Mouse (Mus musculus) heart, postnatal 36 days (tissue): ENCODE data around the gene Syce2. TPM values are rescaled to one million over a fixed set of nuclear protein-coding genes. Genes with fewer than 3 reads are reported as not detected.
A peak's percentile ranks its signal among the peaks of the same experiment; 100 is the strongest.

Experiments
- DNase-seq, 2 experiments: peaks; one replicate each; pipeline ENCODE4 v3.0.0; 2021 to 2022
- intact Hi-C: fragments of 180-260 bp; cut with DNase I; formaldehyde crosslinking; loops from one replicate; pipeline ENCODE4 v1.15.1; 2025
- microRNA-seq, 2 experiments: library from miRNA; unstranded; fragments of <30 nt; microRNA quantifications; one replicate each; pipeline ENCODE4 v1.2.0; 2021; ENCODE audit warnings: borderline number of aligned reads in 2 of 2
- total RNA-seq, 2 experiments: library from RNA; stranded (reverse); gene quantifications; 2 replicates each; pipeline ENCODE4 v1.2.3; 2021

The Syce2 gene
- total RNA-seq, 2 experiments from 2014 or later: 3.8 to 4.1 TPM

- intact Hi-C loops: no loop called here
- no peak for DNase-seq
Measured at GRCm38 (mm10) chr8:84917781-84918180, 45.9 kb downstream of the Syce2 start.

GRCm38 (mm10) chr8:84918646-84919045 is 46.7 kb downstream of the Syce2 start:
- intact Hi-C loops: no loop called here
- DNase-seq: no peak

- intact Hi-C loops: no loop called here
- no peak for DNase-seq
Measured at GRCm38 (mm10) chr8:84921596-84921995, 49.7 kb downstream of the Syce2 start.

- intact Hi-C loops: loop anchor here (5.0 kb wide), 1 partner anchor 37 kb away; no protein-coding TSS in a partner anchor
- no peak for DNase-seq
Measured at GRCm38 (mm10) chr8:84925557-84925956, 53.6 kb downstream of the Syce2 start.

- intact Hi-C loops: loop anchor here (5.0 kb wide), 1 partner anchor 35 kb away; no protein-coding TSS in a partner anchor
- DNase-seq: no peak
Measured at GRCm38 (mm10) chr8:84927513-84927912, 55.6 kb downstream of the Syce2 start.

- intact Hi-C loops: loop anchor here (1.0 to 5.0 kb wide), 2 partner anchors 34 to 67 kb away; no protein-coding TSS in a partner anchor
- DNase-seq: peak; percentile 65 to 75
Measured at GRCm38 (mm10) chr8:84928456-84929306, 56.8 kb downstream of the Syce2 start.

GRCm38 (mm10) chr8:84930582-84930981 is 58.7 kb downstream of the Syce2 start:
- intact Hi-C loops: no loop called here
- DNase-seq: no peak

- DNase-seq: no peak
- intact Hi-C loops: no loop called here
Measured at GRCm38 (mm10) chr8:84933767-84934559, 62.1 kb downstream of the Syce2 start.

- intact Hi-C loops: no loop called here
- DNase-seq: no peak
Measured at GRCm38 (mm10) chr8:84934860-84935259, 62.9 kb downstream of the Syce2 start.

- DNase-seq: no peak
- intact Hi-C loops: no loop called here
Measured at GRCm38 (mm10) chr8:84935489-84935888, 63.6 kb downstream of the Syce2 start.

- no peak for DNase-seq
- intact Hi-C loops: no loop called here
Measured at GRCm38 (mm10) chr8:84936041-84936961, 64.4 kb downstream of the Syce2 start.

- intact Hi-C loops: no loop called here
- peak; percentile 49 to 50 for DNase-seq
Measured at GRCm38 (mm10) chr8:84936962-84937546, 65.1 kb downstream of the Syce2 start, which contains the start of gene Mast1. TSS of gene Mast1 (minus strand) at chr8:84937359.

Small RNA genes lying within 50 kb of the gene (microRNA-seq; reads per million reads assigned to microRNA genes)
- 0 reads per million in 2 experiments for gene Gm24197
- 1.4 to 2.0 reads per million in 2 experiments for gene Mir7069

Other genes starting within 250 kb of the Syce2 start
- gene Ier2, start 209.3 kb upstream of the Syce2 start, total RNA-seq: 10 to 100 TPM; 12.6 to 16.5 TPM
- 10 to 100 TPM; 36.1 to 39.2 TPM for gene Trmt1, start 185.8 kb upstream of the Syce2 start, total RNA-seq
- gene Nacc1, start 184.2 kb upstream of the Syce2 start, total RNA-seq: 10 to 100 TPM; 27.3 to 30.1 TPM
- gene Lyl1, start 170.7 kb upstream of the Syce2 start, total RNA-seq: 1 to 10 TPM; 5.4 to 5.7 TPM
- under 1 TPM in 1 of 2 experiments, not detected in 1; 0.44 TPM for gene G430095P16Rik, start 149.1 kb upstream of the Syce2 start, total RNA-seq
- gene Nfix, start 71.8 kb upstream of the Syce2 start, total RNA-seq: 100 to 1,000 TPM; 279 to 296 TPM
- gene Dand5, start 49.3 kb upstream of the Syce2 start, total RNA-seq: 1 to 10 TPM; 9.3 to 9.9 TPM
- 10 to 100 TPM; 28.5 to 29.5 TPM for gene Gadd45gip1, start 40.6 kb upstream of the Syce2 start, total RNA-seq
- 10 to 100 TPM; 84.0 to 87.4 TPM for gene Rad23a, start 31.4 kb upstream of the Syce2 start, total RNA-seq
- gene Calr, start 25.2 kb upstream of the Syce2 start, total RNA-seq: 100 to 1,000 TPM; 337 to 380 TPM
- 10 to 100 TPM; 23.1 TPM for gene Farsa, start 15.1 kb upstream of the Syce2 start, total RNA-seq
- 10 to 100 TPM; 71.3 to 77.2 TPM for gene Gcdh, start 21.8 kb downstream of the Syce2 start, total RNA-seq
- not detected for gene Klf1, start 29.8 kb downstream of the Syce2 start, total RNA-seq
- gene Dnase2a, start 36.4 kb downstream of the Syce2 start, total RNA-seq: 10 to 100 TPM in 1 of 2 experiments, 1 to 10 TPM in 1; 7.3 to 11.7 TPM
- under 1 TPM; 0.11 to 0.14 TPM for gene Mast1, start 65.2 kb downstream of the Syce2 start, total RNA-seq
- gene Rtbdn, start 74.9 kb downstream of the Syce2 start, total RNA-seq: not detected
- 1 to 10 TPM in 1 of 2 experiments, not detected in 1; 1.0 TPM for gene Gm49661, start 97.3 kb downstream of the Syce2 start, total RNA-seq
- 100 to 1,000 TPM; 633 to 676 TPM for gene Prdx2, start 97.5 kb downstream of the Syce2 start, total RNA-seq
- gene Rnaseh2a, start 97.7 kb downstream of the Syce2 start, total RNA-seq: 10 to 100 TPM; 48.6 to 56.7 TPM
- 10 to 100 TPM; 14.9 to 26.9 TPM for gene Junb, start 106.6 kb downstream of the Syce2 start, total RNA-seq
- gene Hook2, start 118.5 kb downstream of the Syce2 start, total RNA-seq: 1 to 10 TPM; 2.7 to 2.9 TPM
- gene Best2, start 142.4 kb downstream of the Syce2 start, total RNA-seq: not detected
- 10 to 100 TPM; 66.2 to 69.8 TPM for gene Asna1, start 153.2 kb downstream of the Syce2 start, total RNA-seq
- 10 to 100 TPM; 80.7 to 84.2 TPM for gene Trir, start 154.7 kb downstream of the Syce2 start, total RNA-seq
- gene Tnpo2, start 164.8 kb downstream of the Syce2 start, total RNA-seq: 10 to 100 TPM; 28.1 to 35.1 TPM
- 1 to 10 TPM; 3.4 to 4.3 TPM for gene Fbxw9, start 187.9 kb downstream of the Syce2 start, total RNA-seq
- gene Gm5741, start 195.9 kb downstream of the Syce2 start, total RNA-seq: not detected
- 10 to 100 TPM; 27.0 to 27.4 TPM for gene Dhps, start 199.6 kb downstream of the Syce2 start, total RNA-seq
- 10 to 100 TPM; 37.4 to 42.2 TPM for gene Wdr83os, start 208.6 kb downstream of the Syce2 start, total RNA-seq
- 10 to 100 TPM; 33.3 to 34.2 TPM for gene Wdr83, start 209.2 kb downstream of the Syce2 start, total RNA-seq
- gene Man2b1, start 211.2 kb downstream of the Syce2 start, total RNA-seq: 10 to 100 TPM; 31.0 to 31.3 TPM